Mouse (Mus musculus) large intestine, adult 2 months (tissue): Measurements from ENCODE around the gene Olfr1335. TPM values are rescaled to one million over a fixed set of nuclear protein-coding genes. Genes with fewer than 3 reads are reported as not detected.
"Not testable (repeated sequence)": the region's sequence is repeated elsewhere in the genome, so short reads cannot be mapped to it uniquely, and the experiment has no call there.

Source experiments
- DNase-seq: peaks from one replicate; pipeline ENCODE4 v3.0.0-alpha.2; 2012; ENCODE audit warnings: low read depth, low spot score
- WGBS: fragments of 180-500 bp; shearing (Covaris S2); methylation state at CpG from one replicate; pipeline ENCODE4 v1.1.7; 2018; 5-methylcytosine and 5-hydroxymethylcytosine counted together
- polyA plus RNA-seq: library from polyadenylated mRNA; depleted of rRNA; stranded (reverse); fragments of >200 nt; gene quantifications from 2 replicates; pipeline ENCODE4 v1.2.3, GENCODE M21; 2012; rRNA removed

Olfr1335 gene
- not detected in 2 replicates for polyA plus RNA-seq

GRCm38 (mm10) chr4:118809844-118810243, at the start of gene Olfr1335:
Olfr1335 (minus strand) TSS chr4:118809944.
- WGBS = 85% methylated on average over 4 of the region's 4 CpGs

GRCm38 (mm10) chr4:118836179-118836578, 26.4 kb upstream of the Olfr1335 start, which contains the start of gene Olfr1333:
Olfr1333 (minus strand) TSS chr4:118836279.
- 95% methylated on average over 1 of the region's 1 CpGs for WGBS
- no peak for DNase-seq

More at GRCm38 (mm10) chr4:118809844-118810243, at the start of gene Olfr1335:
- DNase-seq = no peak

- WGBS = 86% methylated on average over 1 of the region's 1 CpGs
These were observed 9.2 kb upstream of the Olfr1335 start for GRCm38 (mm10) chr4:118818921-118819320.

GRCm38 (mm10) chr4:118792796-118793195, 16.9 kb downstream of the Olfr1335 start:
- DNase-seq = not testable (repeated sequence)

More at GRCm38 (mm10) chr4:118818921-118819320, 9.2 kb upstream of the Olfr1335 start:
- DNase-seq = no peak

GRCm38 (mm10) chr4:118782486-118782885, 27.3 kb downstream of the Olfr1335 start, which contains the start of gene Olfr1337:
Olfr1337 (minus strand) TSS chr4:118782586.
- 67% methylated on average over 2 of the region's 2 CpGs for WGBS
- no peak for DNase-seq

Other genes with a start within 250 kb of the Olfr1335 start
- gene Cfap57, start 189.2 kb downstream of the Olfr1335 start, polyA plus RNA-seq = 0.03 and 0.26 TPM in 2 replicates
- 22.8 and 24.3 TPM in 2 replicates for gene Ebna1bp2, start 189.1 kb downstream of the Olfr1335 start, polyA plus RNA-seq
- gene Olfr62, start 151.0 kb downstream of the Olfr1335 start, polyA plus RNA-seq = not detected in 2 replicates
- gene Olfr1342, start 117.2 kb downstream of the Olfr1335 start, polyA plus RNA-seq = 0.26 TPM in 1 of 2 replicates, not detected in the other
- gene Olfr1341, start 106.4 kb downstream of the Olfr1335 start, polyA plus RNA-seq = not detected in 2 replicates
- not detected in 2 replicates for gene Olfr1340, start 89.8 kb downstream of the Olfr1335 start, polyA plus RNA-seq
- gene Olfr1339, start 77.8 kb downstream of the Olfr1335 start, polyA plus RNA-seq = not detected in 2 replicates
- gene Olfr1338, start 51.2 kb downstream of the Olfr1335 start, polyA plus RNA-seq = not detected in 2 replicates
- not detected in 2 replicates for gene Olfr1337, start 27.4 kb downstream of the Olfr1335 start, polyA plus RNA-seq
- not detected in 2 replicates for gene Olfr1333, start 26.3 kb upstream of the Olfr1335 start, polyA plus RNA-seq
- not detected in 2 replicates for gene Olfr1331, start 54.7 kb upstream of the Olfr1335 start, polyA plus RNA-seq
- not detected in 2 replicates for gene Olfr1330, start 78.7 kb upstream of the Olfr1335 start, polyA plus RNA-seq
- not detected in 2 replicates for gene Olfr1329, start 107.5 kb upstream of the Olfr1335 start, polyA plus RNA-seq
- not detected in 2 replicates for gene Olfr1328, start 128.7 kb upstream of the Olfr1335 start, polyA plus RNA-seq
- 0.05 TPM in 1 of 2 replicates, not detected in the other for gene Lao1, start 151.6 kb upstream of the Olfr1335 start, polyA plus RNA-seq